Mouse (Mus musculus) ovary, postnatal 10 days (tissue): ENCODE data around the gene Adm.
"Not testable (repeated sequence)": the region's sequence is repeated elsewhere in the genome, so short reads cannot be mapped to it uniquely, and the experiment has no call there.

ENCODE experiments used
- DNase-seq: peaks from one replicate; pipeline ENCODE4 v3.0.0; 2022; ENCODE audit warnings: low spot score

Gene Adm

GRCm38 (mm10) chr7:110628611-110629354, 1.3 kb downstream of the Adm start:
- DNase-seq = peak; percentile 31

- DNase-seq = peak; percentile 80
Measured at GRCm38 (mm10) chr7:110629892-110630666, 2.6 kb downstream of the Adm start.

GRCm38 (mm10) chr7:110631136-110631888, 3.9 kb downstream of the Adm start:
- no peak for DNase-seq

DNA sequence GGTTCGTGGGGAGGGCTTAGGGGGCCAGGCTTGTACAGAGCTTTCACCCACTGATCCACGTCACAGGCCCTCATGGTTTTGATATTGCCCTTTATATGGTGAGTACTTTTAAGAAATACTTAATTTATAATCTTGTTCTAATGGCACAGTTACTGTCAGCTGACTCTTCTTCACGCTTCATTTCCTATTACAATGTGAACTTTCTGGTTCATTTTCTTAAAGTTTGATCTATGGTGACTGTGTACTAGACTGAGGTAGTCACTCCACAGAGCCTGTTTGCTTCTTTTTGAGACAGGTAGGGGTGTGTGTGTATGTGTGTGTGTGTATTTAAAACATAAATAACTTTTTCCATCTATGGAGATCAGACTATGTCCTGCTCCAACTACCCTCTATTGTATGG, 8.5 kb downstream of the Adm start:
- DNase-seq = no peak

DNA sequence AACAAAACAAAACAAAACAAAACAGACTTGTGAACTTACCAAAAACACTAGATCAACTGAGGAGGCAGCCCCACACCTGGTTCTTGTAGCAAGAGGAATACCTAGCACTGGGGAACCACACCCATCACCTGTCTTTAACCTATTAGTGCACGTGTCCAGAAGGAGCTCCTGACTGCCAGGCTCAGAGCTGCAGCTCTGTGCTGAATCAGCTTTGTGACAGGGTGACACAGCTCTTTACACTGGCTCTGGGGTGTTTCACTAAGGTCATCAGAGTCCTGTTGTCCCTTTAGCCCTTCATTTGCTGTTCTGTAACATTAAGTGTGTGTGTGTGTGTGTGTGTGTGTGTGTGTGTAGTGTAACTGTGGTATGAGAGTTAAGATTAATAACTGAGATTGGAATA, 9.1 kb downstream of the Adm start:
- no peak for DNase-seq

- DNase-seq = no peak
Measured at GRCm38 (mm10) chr7:110638305-110639110, 11.0 kb downstream of the Adm start.

DNA sequence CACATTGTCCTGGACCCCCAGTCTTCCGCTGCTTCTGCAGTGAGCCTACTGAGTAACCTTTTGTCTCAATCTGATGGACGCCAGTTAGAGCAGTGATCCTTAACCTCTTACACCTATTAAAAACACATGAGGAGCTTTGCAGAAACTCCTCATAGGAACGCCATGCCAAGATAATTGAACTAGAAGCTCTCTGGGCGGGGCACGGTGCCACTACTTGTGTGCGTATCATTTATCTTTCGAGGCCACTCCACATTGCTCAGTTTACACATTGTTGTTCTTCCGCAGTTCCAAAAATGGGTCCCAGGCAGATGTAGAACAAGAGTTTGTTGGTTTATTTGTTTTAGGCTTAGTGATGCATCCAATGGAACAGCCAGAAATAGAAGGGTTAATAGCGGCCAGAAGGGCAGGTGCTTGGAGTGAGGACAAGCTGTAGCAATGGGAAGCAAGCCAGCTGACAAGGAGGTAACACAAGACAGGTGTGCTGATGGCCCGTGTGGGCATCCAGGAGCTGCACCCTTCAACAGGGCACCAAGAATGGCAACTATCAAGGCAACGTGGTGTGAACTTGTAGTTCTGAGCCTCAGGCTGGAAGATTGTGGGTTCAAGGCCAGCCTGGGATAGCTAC, 11.9 kb downstream of the Adm start:
- no peak for DNase-seq

GRCm38 (mm10) chr7:110639958-110640357, 12.5 kb downstream of the Adm start:
- DNase-seq = not testable (repeated sequence)

- no peak for DNase-seq
Measured at GRCm38 (mm10) chr7:110645311-110645710, 17.9 kb downstream of the Adm start.

GRCm38 (mm10) chr7:110645859-110646258, 18.4 kb downstream of the Adm start:
- DNase-seq = no peak

GRCm38 (mm10) chr7:110646611-110647407, 19.3 kb downstream of the Adm start:
- DNase-seq = no peak

DNA sequence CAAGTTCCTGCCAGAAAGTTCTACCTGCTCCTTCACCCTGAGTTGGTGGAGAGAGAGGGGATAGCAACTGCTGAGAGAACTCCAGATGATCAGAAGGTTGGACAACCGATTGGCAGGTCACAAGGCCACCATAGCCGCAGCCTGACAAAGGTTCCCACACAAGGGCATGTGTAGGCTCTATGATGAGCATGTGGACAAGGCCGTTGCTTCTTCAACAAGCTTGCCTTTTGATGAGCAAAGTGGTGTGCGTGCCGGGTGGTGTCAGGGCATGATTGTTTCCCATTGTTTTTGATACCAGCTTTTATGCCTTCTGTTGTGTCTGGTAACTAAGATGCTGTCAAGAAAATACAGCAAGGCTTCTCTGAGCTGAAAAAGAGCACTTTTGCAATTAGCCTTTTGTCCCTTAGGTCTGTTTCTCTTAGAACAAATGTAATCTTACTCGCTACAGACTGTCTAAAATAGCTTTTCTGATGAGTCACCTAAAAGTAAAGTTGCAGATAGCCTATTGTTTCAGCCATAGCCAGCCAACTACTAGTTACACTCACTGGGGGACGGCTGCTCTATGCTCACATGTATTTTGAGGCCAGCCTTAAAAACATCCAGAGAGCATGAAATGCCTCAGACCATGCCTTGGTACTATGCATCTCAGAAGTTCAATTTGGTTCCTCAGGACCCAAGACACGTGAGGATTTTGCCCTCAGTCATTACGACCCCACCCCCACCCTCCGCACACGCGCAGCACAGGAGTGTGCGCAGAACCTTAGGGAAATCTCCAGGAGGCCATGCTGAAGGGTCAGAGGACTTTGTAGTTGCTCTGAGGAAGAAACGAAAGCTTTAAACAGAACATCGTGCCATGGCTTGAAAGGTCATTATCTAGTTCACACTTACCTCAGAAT, 20.3 kb downstream of the Adm start:
- DNase-seq = no peak

GRCm38 (mm10) chr7:110648455-110649085, 21.1 kb downstream of the Adm start:
- no peak for DNase-seq

GRCm38 (mm10) chr7:110649133-110649987, 21.9 kb downstream of the Adm start:
- no peak for DNase-seq

DNA sequence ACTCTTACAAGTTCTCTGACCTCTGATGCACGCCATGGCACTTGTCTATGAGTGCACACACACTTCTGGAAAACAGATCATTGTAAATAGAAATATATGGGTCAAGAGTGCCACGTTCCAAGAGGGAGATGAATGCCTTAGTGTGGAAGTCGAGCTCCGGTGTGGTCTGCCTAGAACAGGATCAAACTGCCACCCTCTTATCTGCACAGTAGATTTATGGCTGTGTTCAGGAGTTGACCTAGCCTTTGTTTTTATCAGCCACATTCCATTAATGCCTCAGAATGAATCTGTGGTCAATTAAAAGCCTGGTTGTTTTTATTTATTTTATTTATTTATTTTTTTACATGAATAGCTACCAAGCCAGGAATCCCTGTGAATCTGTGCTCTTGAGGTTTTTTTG, 23.0 kb downstream of the Adm start:
- no peak for DNase-seq

DNA sequence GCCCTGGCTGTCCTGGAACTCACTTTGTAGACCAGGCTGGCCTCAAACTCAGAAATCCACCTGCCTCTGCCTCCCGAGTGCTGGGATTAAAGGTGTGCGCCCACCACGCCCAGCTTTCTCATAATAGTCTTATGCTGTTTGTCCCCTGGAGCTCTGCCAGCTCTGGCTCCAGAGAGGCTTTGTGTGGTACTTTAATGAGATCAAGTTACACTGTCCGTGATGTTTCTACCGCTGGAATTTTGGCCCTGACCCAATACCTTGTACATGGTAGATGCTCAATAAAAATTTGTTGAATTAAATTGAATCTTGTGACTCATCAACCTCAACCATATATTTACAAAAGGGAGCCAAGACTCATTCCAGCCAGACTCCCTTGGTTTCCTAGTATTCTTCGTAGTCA, 23.6 kb downstream of the Adm start:
- DNase-seq = no peak

DNA sequence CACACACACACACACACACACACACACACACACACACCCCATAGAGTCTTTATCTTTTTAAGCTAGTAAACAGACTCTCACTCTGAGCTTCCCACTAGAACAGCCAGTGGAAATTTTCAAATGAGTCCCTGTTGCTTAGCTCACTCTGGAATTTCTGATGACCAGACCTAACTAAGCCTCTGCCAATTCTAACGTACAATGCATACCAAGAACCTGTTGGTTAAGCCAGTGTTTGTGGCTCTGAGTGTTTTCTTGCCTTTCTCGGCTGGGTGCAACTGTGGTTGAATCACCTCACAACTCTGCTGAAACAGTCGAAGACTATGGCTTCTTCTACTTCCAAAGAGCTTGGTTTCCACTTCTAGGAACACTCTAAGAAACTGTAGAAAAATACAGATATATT, 27.8 kb downstream of the Adm start:
- DNase-seq = no peak

- DNase-seq = no peak
Measured at GRCm38 (mm10) chr7:110655966-110656365, 28.5 kb downstream of the Adm start.
